Mouse (Mus musculus) G1E (cell line): ENCODE measurements at regions not wholly inside any gene's neighbourhood (a gene's known extent, or its start where the extent isn't known, plus 50 kb on each side); places are given as distances from the start of the nearest gene placed in this dataset.

Experiments used
- ATAC-seq: 2 replicates; pipeline ENCODE4 v1.8.0; 2016; ENCODE audit warnings: mild to moderate bottlenecking; ENCODE audit not compliant: insufficient number of reproducible peaks, poor library complexity, low FRiP score, severe bottlenecking; ENCODE audit errors: extremely low read depth
- DNase-seq: peaks from one replicate; pipeline ENCODE4 v3.0.0; 2012; ENCODE audit warnings: low spot score
- H3K27me3 ChIP-seq: 2 replicates; pipeline ENCODE4 v1.6.1; 2012; ENCODE audit warnings: mild to moderate bottlenecking, low read length, inconsistent platforms; ENCODE audit not compliant: insufficient read depth
- H3K36me3 ChIP-seq: replicated peaks from 2 replicates; pipeline ENCODE3; 2012; ENCODE audit warnings: mild to moderate bottlenecking, inconsistent platforms
- H3K4me1 ChIP-seq: 2 replicates; pipeline ENCODE4 v1.6.1; 2012; ENCODE audit warnings: low read depth, low read length, inconsistent platforms, mixed read lengths; ENCODE audit not compliant: insufficient read depth
- H3K4me3 ChIP-seq: 2 replicates; pipeline ENCODE4 v1.5.1; 2012; ENCODE audit warnings: low read depth, mild to moderate bottlenecking, inconsistent platforms, low read length, moderate library complexity, mixed read lengths
- H3K9me3 ChIP-seq: replicated peaks from 2 replicates; pipeline ENCODE4 v1.6.1; 2012; ENCODE audit warnings: inconsistent platforms
- CTCF ChIP-seq: IDR thresholded peaks from 2 replicates; pipeline ENCODE4 v1.5.1; 2012; ENCODE audit warnings: low read depth, low read length, inconsistent platforms, mixed read lengths
- GATA1 ChIP-seq: IDR thresholded peaks from 2 replicates; pipeline ENCODE4 v1.6.1; 2012; ENCODE audit warnings: borderline replicate concordance, low read length, inconsistent platforms, mixed read lengths
- GATA2 ChIP-seq: IDR thresholded peaks from 2 replicates; pipeline ENCODE4 v1.6.1; 2012; ENCODE audit warnings: low read depth, low read length, inconsistent platforms, borderline replicate concordance
- POLR2AphosphoS5 ChIP-seq: IDR thresholded peaks from 2 replicates; pipeline ENCODE4 v1.6.1; 2012; ENCODE audit warnings: low read depth, low read length, inconsistent platforms; ENCODE audit not compliant: insufficient replicate concordance
- TAL1 ChIP-seq: conservative IDR thresholded peaks from 2 replicates; pipeline ENCODE4 v1.6.1; 2012; ENCODE audit warnings: low read depth, low read length, inconsistent platforms, mixed read lengths

- no peaks in the 10 kb centered on the region for H3K4me1 ChIP-seq
- TF ChIP-seq TAL1: no peak
- TF ChIP-seq CTCF: no peak
- TF ChIP-seq POLR2AphosphoS5: no peak
- TF ChIP-seq GATA2: no peak
- TF ChIP-seq GATA1: no peak
- ATAC-seq (no peak), DNase-seq (no peak)
- no peaks in the 10 kb centered on the region for H3K9me3 ChIP-seq
- no peak overlapping the region for H3K4me3 ChIP-seq
- no peaks in the 10 kb centered on the region for H3K27me3 ChIP-seq
- H3K36me3 ChIP-seq: no peaks in the 10 kb centered on the region
These were observed 297.0 kb upstream of the Tle4 start for GRCm38 (mm10) chr19:14894875-14895274.

GRCm38 (mm10) chr19:14892390-14892758, 294.5 kb upstream of the Tle4 start:
- Histone ChIP-seq H3K9me3 (no peaks in the 10 kb centered on the region), H3K36me3 (no peaks in the 10 kb centered on the region)
- TF ChIP-seq POLR2AphosphoS5 (no peak), GATA1 (no peak), CTCF (no peak), TAL1 (no peak), GATA2 (no peak)

GRCm38 (mm10) chr19:14891689-14892389, 294.0 kb upstream of the Tle4 start:
- ATAC-seq (no peak), DNase-seq (no peak)
- TF ChIP-seq GATA2 (no peak), GATA1 (no peak), POLR2AphosphoS5 (no peak), TAL1 (no peak), CTCF (no peak)
- H3K27me3 ChIP-seq: no peaks in the 10 kb centered on the region
- no peaks in the 10 kb centered on the region for H3K9me3 ChIP-seq
- no peaks in the 10 kb centered on the region for H3K4me1 ChIP-seq
- no peak overlapping the region for H3K4me3 ChIP-seq
- no peaks in the 10 kb centered on the region for H3K36me3 ChIP-seq

More at GRCm38 (mm10) chr19:14892390-14892758, 294.5 kb upstream of the Tle4 start:
- no peaks in the 10 kb centered on the region for H3K4me1 ChIP-seq
- H3K4me3 ChIP-seq: no peak overlapping the region
- DNase-seq (no peak), ATAC-seq (no peak)
- H3K27me3 ChIP-seq: no peaks in the 10 kb centered on the region

- no peaks in the 10 kb centered on the region for H3K27me3 ChIP-seq
- H3K36me3 ChIP-seq: no peaks in the 10 kb centered on the region
- no peaks in the 10 kb centered on the region for H3K4me1 ChIP-seq
- no peaks in the 10 kb centered on the region for H3K9me3 ChIP-seq
- no peak for DNase-seq
- no peak for ATAC-seq
- no peak overlapping the region for H3K4me3 ChIP-seq
- TF ChIP-seq GATA2 (no peak), TAL1 (no peak), GATA1 (no peak), POLR2AphosphoS5 (no peak), CTCF (no peak)
These were observed 293.2 kb upstream of the Tle4 start for GRCm38 (mm10) chr19:14891090-14891428.

GRCm38 (mm10) chr19:14890241-14891089, 292.6 kb upstream of the Tle4 start:
- TF ChIP-seq TAL1 (no peak), CTCF (no peak), GATA1 (no peak), POLR2AphosphoS5 (no peak), GATA2 (no peak)
- no peaks in the 10 kb centered on the region for H3K9me3 ChIP-seq
- no peak for ATAC-seq
- DNase-seq: no peak
- no peak overlapping the region for H3K4me3 ChIP-seq
- no peaks in the 10 kb centered on the region for H3K36me3 ChIP-seq
- no peaks in the 10 kb centered on the region for H3K4me1 ChIP-seq
- H3K27me3 ChIP-seq: no peaks in the 10 kb centered on the region

- Histone ChIP-seq H3K27me3 (no peaks in the 10 kb centered on the region), H3K9me3 (no peaks in the 10 kb centered on the region), H3K36me3 (no peaks in the 10 kb centered on the region), H3K4me3 (no peak overlapping the region), H3K4me1 (no peaks in the 10 kb centered on the region)
- DNase-seq: no peak
- no peak for ATAC-seq
- TF ChIP-seq CTCF (no peak), GATA2 (no peak), GATA1 (no peak), TAL1 (no peak), POLR2AphosphoS5 (no peak)
These were observed 291.9 kb upstream of the Tle4 start for GRCm38 (mm10) chr19:14889794-14890193.
